Mouse (Mus musculus) limb, embryonic 11.5 days (tissue): ENCODE measurements around the gene Hras. TPM values are rescaled to one million over a fixed set of nuclear protein-coding genes. Genes with fewer than 3 reads are reported as not detected.

Source experiments
- ATAC-seq: fragments of 200-750 bp; cut with Nextera tagmentation; 2 replicates; pipeline ENCODE4 v1.8.0; 2017; ENCODE audit warnings: low read depth; ENCODE audit not compliant: insufficient number of reproducible peaks, low FRiP score, low TSS enrichment
- DNase-seq: peaks from one replicate; pipeline ENCODE4 v3.0.0-alpha.2; 2015; ENCODE audit warnings: low spot score
- H3K27ac ChIP-seq: fragments of 300-500 bp; sonication (generic); replicated peaks from 2 replicates; pipeline ENCODE4 v1.5.1; 2014; ENCODE audit warnings: low read depth, mild to moderate bottlenecking, low read length
- H3K27me3 ChIP-seq: fragments of 300-500 bp; sonication (generic); 2 replicates; pipeline ENCODE4 v1.6.1; 2014; ENCODE audit warnings: mild to moderate bottlenecking, low read length, mixed read lengths; ENCODE audit not compliant: control insufficient read depth, insufficient read depth
- H3K36me3 ChIP-seq: fragments of 300-500 bp; sonication (generic); 2 replicates; pipeline ENCODE4 v1.6.1; 2014; ENCODE audit warnings: mild to moderate bottlenecking, low read length, moderate library complexity, mixed read lengths; ENCODE audit not compliant: control insufficient read depth, insufficient read depth
- H3K4me1 ChIP-seq: fragments of 300-500 bp; sonication (generic); 2 replicates; pipeline ENCODE4 v1.6.1; 2014; ENCODE audit warnings: low read length, mixed read lengths; ENCODE audit not compliant: control insufficient read depth, insufficient read depth
- H3K4me2 ChIP-seq: fragments of 300-500 bp; sonication (generic); 2 replicates; pipeline ENCODE4 v1.6.1; 2014; ENCODE audit warnings: low read depth, mild to moderate bottlenecking, moderate library complexity; ENCODE audit not compliant: severe bottlenecking
- H3K4me3 ChIP-seq: fragments of 300-500 bp; sonication (generic); 2 replicates; pipeline ENCODE4 v1.5.1; 2014; ENCODE audit warnings: low read depth, low read length
- H3K9ac ChIP-seq: fragments of 300-500 bp; sonication (generic); 2 replicates; pipeline ENCODE4 v1.6.1; 2014; ENCODE audit warnings: mild to moderate bottlenecking, low read length
- H3K9me3 ChIP-seq: fragments of 300-500 bp; sonication (generic); 2 replicates; pipeline ENCODE4 v1.6.1; 2016; ENCODE audit warnings: low read length; ENCODE audit not compliant: control insufficient read depth
- WGBS: fragments of 180-500 bp; shearing (Covaris S2); extraction: QIAGEN DNeasy Blood & Tissue Kit; methylation state at CpG from one replicate; pipeline ENCODE4 v1.1.7; 2014; 5-methylcytosine and 5-hydroxymethylcytosine counted together
- polyA plus RNA-seq: library from polyadenylated mRNA; unstranded; fragments of >200 nt; fragmentation: Nextera tagmentation; extraction: Ambion mirVana; gene quantifications from 2 replicates; pipeline ENCODE4 v1.2.1, GENCODE M21; 2014

Hras gene
- polyA plus RNA-seq, result 98.7 and 99.1 TPM in 2 replicates

- peak within 1 kb of the TSS; percentile 33; the same call in 1 of the 2 replicates for H3K27ac ChIP-seq
- DNase-seq (peak; percentile 99), ATAC-seq (peak; percentile 86)
- H3K4me2 ChIP-seq, result peak within 1 kb of the TSS; percentile 92
- H3K9me3 ChIP-seq, result no peaks in the 10 kb centered on the region
- WGBS, result under 1% methylated on average over 37 of the region's 39 CpGs
- peak within 1 kb of the TSS; percentile 89 for H3K4me3 ChIP-seq
- H3K4me1 ChIP-seq, result peaks cover 8% of the 10 kb centered on the region
- peaks cover 18% of the 10 kb centered on the region for H3K36me3 ChIP-seq
- H3K9ac ChIP-seq, result peak within 1 kb of the TSS; percentile 85
- H3K27me3 ChIP-seq, result no peaks in the 10 kb centered on the region
Measured at GRCm38 (mm10) chr7:141193948-141194347, at the start of gene Hras, which contains the start of gene Lrrc56. TSS of gene Hras (minus strand) at chr7:141194005. TSS of gene Lrrc56 (plus strand) at chr7:141194157.

GRCm38 (mm10) chr7:141231551-141231950 is 37.7 kb upstream of the Hras start:
- peaks cover 31% of the 10 kb centered on the region for H3K36me3 ChIP-seq
- peaks cover 7% of the 10 kb centered on the region for H3K4me1 ChIP-seq
- no peak overlapping the region for H3K27ac ChIP-seq
- WGBS, result 96% methylated on average over 9 of the region's 10 CpGs
- H3K9me3 ChIP-seq, result no peaks in the 10 kb centered on the region
- no peaks in the 10 kb centered on the region for H3K27me3 ChIP-seq
- DNase-seq (no peak), ATAC-seq (no peak)
- no peak overlapping the region for H3K9ac ChIP-seq
- no peak overlapping the region for H3K4me3 ChIP-seq
- no peak overlapping the region for H3K4me2 ChIP-seq

GRCm38 (mm10) chr7:141231111-141231510 is 37.3 kb upstream of the Hras start:
- 95% methylated on average over 3 of the region's 3 CpGs for WGBS

GRCm38 (mm10) chr7:141230570-141230969 is 36.8 kb upstream of the Hras start:
- Histone ChIP-seq H3K27ac (no peak overlapping the region), H3K27me3 (no peaks in the 10 kb centered on the region), H3K4me3 (no peak overlapping the region), H3K36me3 (peaks cover 31% of the 10 kb centered on the region), H3K4me2 (peak overlapping the region; percentile 75; the same call in 1 of the 2 replicates), H3K4me1 (peaks cover 7% of the 10 kb centered on the region), H3K9ac (no peak overlapping the region), H3K9me3 (no peaks in the 10 kb centered on the region)
- 93% methylated on average over 4 of the region's 4 CpGs for WGBS
- ATAC-seq, result no peak
- DNase-seq, result no peak

More at GRCm38 (mm10) chr7:141231111-141231510, 37.3 kb upstream of the Hras start:
- H3K27me3 ChIP-seq, result no peaks in the 10 kb centered on the region
- H3K4me3 ChIP-seq, result no peak overlapping the region
- ATAC-seq (no peak), DNase-seq (no peak)
- no peak overlapping the region for H3K4me2 ChIP-seq
- H3K36me3 ChIP-seq, result peaks cover 31% of the 10 kb centered on the region
- no peaks in the 10 kb centered on the region for H3K9me3 ChIP-seq
- H3K9ac ChIP-seq, result no peak overlapping the region
- no peak overlapping the region for H3K27ac ChIP-seq
- peaks cover 7% of the 10 kb centered on the region for H3K4me1 ChIP-seq

- Histone ChIP-seq H3K4me1 (peaks cover 7% of the 10 kb centered on the region), H3K27ac (no peak overlapping the region)
Measured at GRCm38 (mm10) chr7:141229702-141230101, 35.9 kb upstream of the Hras start.

GRCm38 (mm10) chr7:141228279-141229067 is 34.7 kb upstream of the Hras start, which contains the start of gene Phrf1:
TSS of gene Phrf1 (plus strand) at chr7:141228784.
- Histone ChIP-seq H3K27ac (peak within 1 kb of the TSS; percentile 74), H3K4me2 (peak within 1 kb of the TSS; percentile 75), H3K9ac (peak within 1 kb of the TSS; percentile 89), H3K27me3 (no peaks in the 10 kb centered on the region), H3K9me3 (no peaks in the 10 kb centered on the region), H3K36me3 (peaks cover 18% of the 10 kb centered on the region), H3K4me1 (peaks cover 7% of the 10 kb centered on the region), H3K4me3 (peak within 1 kb of the TSS; percentile 92)
- ATAC-seq (peak; percentile 92), DNase-seq (peak; percentile 97)
- under 1% methylated on average over 76 of the region's 76 CpGs for WGBS

More at GRCm38 (mm10) chr7:141229702-141230101, 35.9 kb upstream of the Hras start:
- Histone ChIP-seq H3K4me2 (peak overlapping the region; percentile 75), H3K27me3 (no peaks in the 10 kb centered on the region), H3K36me3 (peaks cover 28% of the 10 kb centered on the region), H3K9me3 (no peaks in the 10 kb centered on the region), H3K9ac (peak overlapping the region; percentile 89), H3K4me3 (peak overlapping the region; percentile 92)
- ATAC-seq (no peak), DNase-seq (no peak)
- WGBS, result 64% methylated on average over 6 of the region's 6 CpGs

- Histone ChIP-seq H3K36me3 (peaks cover 14% of the 10 kb centered on the region), H3K9ac (no peak overlapping the region), H3K27ac (no peak overlapping the region), H3K4me1 (peaks cover 7% of the 10 kb centered on the region), H3K4me3 (no peak overlapping the region), H3K4me2 (no peak overlapping the region), H3K9me3 (no peaks in the 10 kb centered on the region), H3K27me3 (no peaks in the 10 kb centered on the region)
- DNase-seq (no peak), ATAC-seq (peak; percentile 14)
- WGBS, result 82% methylated on average over 4 of the region's 4 CpGs
Measured at GRCm38 (mm10) chr7:141227796-141228195, 34.0 kb upstream of the Hras start.

- H3K9me3 ChIP-seq, result no peaks in the 10 kb centered on the region
- H3K27me3 ChIP-seq, result no peaks in the 10 kb centered on the region
- no peak overlapping the region for H3K4me3 ChIP-seq
- H3K27ac ChIP-seq, result no peak overlapping the region
- no peak for ATAC-seq
- no peak overlapping the region for H3K9ac ChIP-seq
- H3K4me1 ChIP-seq, result peaks cover 12% of the 10 kb centered on the region
- no peak for DNase-seq
- H3K36me3 ChIP-seq, result peaks cover 3% of the 10 kb centered on the region; the same call in 1 of the 2 replicates
- no peak overlapping the region for H3K4me2 ChIP-seq
- WGBS, result 85% methylated on average over 6 of the region's 6 CpGs
Measured at GRCm38 (mm10) chr7:141226535-141226934, 32.7 kb upstream of the Hras start.
